Mouse (Mus musculus) hindbrain, embryonic 14.5 days (tissue): ENCODE data around the gene D930020B18Rik. TPM values are rescaled to one million over a fixed set of nuclear protein-coding genes. Genes with fewer than 3 reads are reported as not detected.

Experiments
- ATAC-seq: fragments of 200-750 bp; cut with Nextera tagmentation; 2 replicates; pipeline ENCODE4 v1.8.0; 2017; ENCODE audit warnings: moderate number of reproducible peaks, mild to moderate bottlenecking, moderate TSS enrichment, moderate library complexity; ENCODE audit not compliant: low FRiP score
- DNase-seq: peaks from one replicate; pipeline ENCODE4 v3.0.0-alpha.2; 2015; ENCODE audit warnings: low spot score
- H3K27ac ChIP-seq: fragments of 300-500 bp; sonication (generic); 2 replicates; pipeline ENCODE4 v1.5.1; 2014; ENCODE audit warnings: mild to moderate bottlenecking, moderate library complexity
- H3K27me3 ChIP-seq: fragments of 300-500 bp; sonication (generic); 2 replicates; pipeline ENCODE4 v1.6.1; 2014; ENCODE audit warnings: mild to moderate bottlenecking, low read length, mixed read lengths; ENCODE audit not compliant: control insufficient read depth, insufficient read depth
- H3K36me3 ChIP-seq: fragments of 300-500 bp; sonication (generic); replicated peaks from 2 replicates; pipeline ENCODE4 v1.6.1; 2014; ENCODE audit not compliant: control insufficient read depth, insufficient read depth
- H3K4me1 ChIP-seq: fragments of 300-500 bp; sonication (generic); replicated peaks from 2 replicates; pipeline ENCODE4 v1.6.1; 2014; ENCODE audit warnings: antibody characterized with exemption, low read length, mixed read lengths; ENCODE audit not compliant: control insufficient read depth, insufficient read depth
- H3K4me2 ChIP-seq: fragments of 300-500 bp; sonication (generic); replicated peaks from 2 replicates; pipeline ENCODE4 v1.6.1; 2014; ENCODE audit warnings: mild to moderate bottlenecking, moderate library complexity
- H3K4me3 ChIP-seq: fragments of 300-500 bp; sonication (generic); replicated peaks from 2 replicates; pipeline ENCODE4 v1.5.1; 2014; ENCODE audit warnings: mild to moderate bottlenecking, low read length
- H3K9ac ChIP-seq: fragments of 300-500 bp; sonication (generic); 2 replicates; pipeline ENCODE4 v1.6.1; 2014
- H3K9me3 ChIP-seq: fragments of 300-500 bp; sonication (generic); 2 replicates; pipeline ENCODE4 v1.6.1; 2016; ENCODE audit warnings: low read length; ENCODE audit not compliant: control insufficient read depth
- WGBS: fragments of 180-500 bp; shearing (Covaris S2); extraction: QIAGEN DNeasy Blood & Tissue Kit; methylation state at CpG from one replicate; pipeline ENCODE4 v1.1.7; 2014; 5-methylcytosine and 5-hydroxymethylcytosine counted together
- polyA plus RNA-seq: library from polyadenylated mRNA; unstranded; fragments of >200 nt; fragmentation: Nextera tagmentation; extraction: Ambion mirVana; gene quantifications from 2 replicates; pipeline ENCODE4 v1.2.1, GENCODE M21; 2014

The D930020B18Rik gene
- polyA plus RNA-seq, 1 experiment from 2014 or later = 0.31 TPM

- H3K27ac ChIP-seq = no peak overlapping the region
- H3K4me3 ChIP-seq = no peak overlapping the region
- no peaks in the 10 kb centered on the region for H3K36me3 ChIP-seq
- no peak for ATAC-seq
- no peaks in the 10 kb centered on the region for H3K27me3 ChIP-seq
- H3K4me1 ChIP-seq = peaks cover 9% of the 10 kb centered on the region
- WGBS = 89% methylated on average over 6 of the region's 6 CpGs
- DNase-seq = no peak
- no peak overlapping the region for H3K9ac ChIP-seq
- no peak overlapping the region for H3K4me2 ChIP-seq
- H3K9me3 ChIP-seq = no peaks in the 10 kb centered on the region
Observed at GRCm38 (mm10) chr10:121628561-121629040, 12.8 kb upstream of the D930020B18Rik start.

- Histone ChIP-seq H3K9ac (no peak overlapping the region), H3K9me3 (no peaks in the 10 kb centered on the region), H3K27ac (no peak overlapping the region), H3K27me3 (no peaks in the 10 kb centered on the region), H3K36me3 (no peaks in the 10 kb centered on the region), H3K4me2 (no peak overlapping the region), H3K4me3 (no peak overlapping the region), H3K4me1 (no peaks in the 10 kb centered on the region)
- ATAC-seq (no peak), DNase-seq (no peak)
- 80% methylated on average over 1 of the region's 1 CpGs for WGBS
Observed at GRCm38 (mm10) chr10:121634159-121634558, 7.2 kb upstream of the D930020B18Rik start.

GRCm38 (mm10) chr10:121636276-121636675, 5.1 kb upstream of the D930020B18Rik start:
- Histone ChIP-seq H3K27me3 (peaks cover 7% of the 10 kb centered on the region; the same call in 1 of the 2 replicates), H3K4me3 (no peak overlapping the region), H3K9me3 (no peaks in the 10 kb centered on the region), H3K9ac (no peak overlapping the region), H3K27ac (no peak overlapping the region), H3K4me1 (peaks cover 6% of the 10 kb centered on the region; the same call in 1 of the 2 replicates), H3K36me3 (no peaks in the 10 kb centered on the region), H3K4me2 (no peak overlapping the region)
- DNase-seq (no peak), ATAC-seq (no peak)
- WGBS = 90% methylated on average over 6 of the region's 6 CpGs

- no peak overlapping the region for H3K4me3 ChIP-seq
- WGBS = 76% methylated on average over 5 of the region's 5 CpGs
- H3K9me3 ChIP-seq = no peaks in the 10 kb centered on the region
- ATAC-seq (no peak), DNase-seq (no peak)
- H3K36me3 ChIP-seq = no peaks in the 10 kb centered on the region
- H3K4me2 ChIP-seq = no peak overlapping the region
- H3K27ac ChIP-seq = no peak overlapping the region
- no peak overlapping the region for H3K9ac ChIP-seq
- peaks cover 20% of the 10 kb centered on the region for H3K4me1 ChIP-seq
- peaks cover 36% of the 10 kb centered on the region for H3K27me3 ChIP-seq
Observed at GRCm38 (mm10) chr10:121639573-121639972, 1.8 kb upstream of the D930020B18Rik start.

GRCm38 (mm10) chr10:121640150-121640930, 1.0 kb upstream of the D930020B18Rik start:
- WGBS = 48% methylated on average over 6 of the region's 6 CpGs
- Histone ChIP-seq H3K36me3 (no peaks in the 10 kb centered on the region), H3K9me3 (no peaks in the 10 kb centered on the region), H3K4me3 (no peak overlapping the region), H3K4me2 (peak overlapping the region; percentile 83; the same call in 1 of the 2 replicates), H3K4me1 (peaks cover 20% of the 10 kb centered on the region), H3K27me3 (peaks cover 36% of the 10 kb centered on the region), H3K27ac (no peak overlapping the region), H3K9ac (no peak overlapping the region)
- DNase-seq (peak; percentile 77), ATAC-seq (peak; percentile 72; the same call in 1 of the 2 replicates)

GRCm38 (mm10) chr10:121640944-121641271, 480 bp upstream of the D930020B18Rik start:
- H3K27me3 ChIP-seq = peaks cover 36% of the 10 kb centered on the region
- H3K27ac ChIP-seq = no peak overlapping the region
- no peaks in the 10 kb centered on the region for H3K9me3 ChIP-seq
- 15% methylated on average over 10 of the region's 10 CpGs for WGBS
- H3K36me3 ChIP-seq = no peaks in the 10 kb centered on the region
- no peak for ATAC-seq
- H3K9ac ChIP-seq = no peak overlapping the region
- H3K4me1 ChIP-seq = peaks cover 20% of the 10 kb centered on the region
- H3K4me3 ChIP-seq = peak overlapping the region; percentile 43
- H3K4me2 ChIP-seq = peak overlapping the region; percentile 83
- DNase-seq = no peak

GRCm38 (mm10) chr10:121642054-121642947, 913 bp downstream of the D930020B18Rik start:
- peak overlapping the region; percentile 83 for H3K4me2 ChIP-seq
- no peak for DNase-seq
- H3K27ac ChIP-seq = no peak overlapping the region
- ATAC-seq = no peak
- H3K4me3 ChIP-seq = peak overlapping the region; percentile 43
- no peaks in the 10 kb centered on the region for H3K36me3 ChIP-seq
- no peaks in the 10 kb centered on the region for H3K9me3 ChIP-seq
- peak overlapping the region; percentile 52 for H3K9ac ChIP-seq
- peaks cover 20% of the 10 kb centered on the region for H3K4me1 ChIP-seq
- peaks cover 36% of the 10 kb centered on the region for H3K27me3 ChIP-seq
- WGBS = 6% methylated on average over 28 of the region's 28 CpGs

GRCm38 (mm10) chr10:121646294-121646693, 4.9 kb downstream of the D930020B18Rik start:
- DNase-seq (no peak), ATAC-seq (no peak)
- peaks cover 29% of the 10 kb centered on the region for H3K27me3 ChIP-seq
- peaks cover 13% of the 10 kb centered on the region for H3K4me1 ChIP-seq
- no peaks in the 10 kb centered on the region for H3K9me3 ChIP-seq
- no peak overlapping the region for H3K4me2 ChIP-seq
- H3K9ac ChIP-seq = no peak overlapping the region
- 80% methylated on average over 6 of the region's 6 CpGs for WGBS
- no peak overlapping the region for H3K4me3 ChIP-seq
- H3K27ac ChIP-seq = no peak overlapping the region
- no peaks in the 10 kb centered on the region for H3K36me3 ChIP-seq

- Histone ChIP-seq H3K27me3 (no peaks in the 10 kb centered on the region), H3K4me1 (no peaks in the 10 kb centered on the region), H3K9me3 (no peaks in the 10 kb centered on the region), H3K27ac (no peak overlapping the region), H3K4me2 (no peak overlapping the region), H3K4me3 (no peak overlapping the region), H3K9ac (no peak overlapping the region), H3K36me3 (no peaks in the 10 kb centered on the region)
- DNase-seq = no peak
- 90% methylated on average over 1 of the region's 1 CpGs for WGBS
- ATAC-seq = no peak
Observed at GRCm38 (mm10) chr10:121653079-121653478, 11.7 kb downstream of the D930020B18Rik start.
